Mouse (Mus musculus) heart, postnatal 0 days (tissue): ENCODE measurements around the gene Pfdn4. TPM values are rescaled to one million over a fixed set of nuclear protein-coding genes. Genes with fewer than 3 reads are reported as not detected.

Experiments used
- ATAC-seq: fragments of 200-750 bp; cut with Nextera tagmentation; 2 replicates; pipeline ENCODE4 v1.8.0; 2017; ENCODE audit warnings: low read depth, moderate number of reproducible peaks, moderate library complexity; ENCODE audit not compliant: insufficient read depth
- DNase-seq: peaks from one replicate; pipeline ENCODE4 v3.0.0-alpha.2; 2016; ENCODE audit warnings: low spot score
- H3K27ac ChIP-seq: fragments of 300-500 bp; sonication (generic); 2 replicates; pipeline ENCODE4 v1.5.1; 2014; ENCODE audit warnings: low read depth, mild to moderate bottlenecking
- H3K27me3 ChIP-seq: fragments of 300-500 bp; sonication (generic); 2 replicates; pipeline ENCODE4 v1.6.1; 2014; ENCODE audit warnings: low read length, mixed read lengths; ENCODE audit not compliant: control insufficient read depth, insufficient read depth
- H3K36me3 ChIP-seq: fragments of 300-500 bp; sonication (generic); replicated peaks from 2 replicates; pipeline ENCODE4 v1.6.1; 2014; ENCODE audit warnings: low read length, mixed read lengths; ENCODE audit not compliant: control insufficient read depth, insufficient read depth
- H3K4me1 ChIP-seq: fragments of 300-500 bp; sonication (generic); 2 replicates; pipeline ENCODE4 v1.6.1; 2014; ENCODE audit warnings: antibody characterized with exemption; ENCODE audit not compliant: control insufficient read depth, insufficient read depth
- H3K4me2 ChIP-seq: fragments of 300-500 bp; sonication (generic); 2 replicates; pipeline ENCODE4 v1.6.1; 2014; ENCODE audit warnings: low read depth, mild to moderate bottlenecking, low read length, moderate library complexity
- H3K4me3 ChIP-seq: fragments of 300-500 bp; sonication (generic); 2 replicates; pipeline ENCODE4 v1.5.1; 2014; ENCODE audit warnings: low read depth, low read length
- H3K9ac ChIP-seq: fragments of 300-500 bp; sonication (generic); replicated peaks from 2 replicates; pipeline ENCODE4 v1.6.1; 2014; ENCODE audit warnings: low read depth, low read length, mixed read lengths
- H3K9me3 ChIP-seq: fragments of 300-500 bp; sonication (generic); replicated peaks from 2 replicates; pipeline ENCODE4 v1.6.1; 2016; ENCODE audit warnings: low read length; ENCODE audit not compliant: control insufficient read depth
- CTCF ChIP-seq: IDR thresholded peaks from 2 replicates; pipeline ENCODE4 v1.5.1; 2016; ENCODE audit warnings: antibody characterized with exemption, control low read depth, low read depth
- EP300 ChIP-seq: IDR thresholded peaks from 2 replicates; pipeline ENCODE4 v1.6.1; 2016; ENCODE audit warnings: antibody characterized with exemption, low read depth
- WGBS: fragments of 180-500 bp; shearing (Covaris S2); extraction: QIAGEN DNeasy Blood & Tissue Kit; methylation state at CpG from one replicate; pipeline ENCODE4 v1.1.7; 2014; 5-methylcytosine and 5-hydroxymethylcytosine counted together
- polyA plus RNA-seq: library from polyadenylated mRNA; unstranded; fragments of >200 nt; fragmentation: Nextera tagmentation; extraction: Ambion mirVana; gene quantifications from 2 replicates; pipeline ENCODE4 v1.2.1, GENCODE M21; 2015
- total RNA-seq: library from RNA; depleted of rRNA; stranded (reverse); fragments of >200 nt; gene quantifications from 2 replicates; pipeline ENCODE4 v1.2.3, GENCODE M21; 2014; ENCODE audit warnings: low replicate concordance

The Pfdn4 gene
- total and polyA plus RNA-seq, 2 experiments from 2014 or later: 11.4 to 42.1 TPM

GRCm38 (mm10) chr2:170534116-170534802, 38.0 kb downstream of the Pfdn4 start:
- Histone ChIP-seq H3K36me3 (no peaks in the 10 kb centered on the region), H3K4me1 (no peaks in the 10 kb centered on the region), H3K4me3 (no peak overlapping the region), H3K9me3 (no peaks in the 10 kb centered on the region), H3K27ac (no peak overlapping the region), H3K27me3 (no peaks in the 10 kb centered on the region), H3K4me2 (no peak overlapping the region), H3K9ac (no peak overlapping the region)
- DNase-seq (no peak), ATAC-seq (no peak)
- WGBS: 50% methylated on average over 9 of the region's 12 CpGs
- TF ChIP-seq CTCF (no peak), EP300 (no peak)

- DNase-seq (no peak), ATAC-seq (no peak)
- 88% methylated on average over 11 of the region's 11 CpGs for WGBS
- Histone ChIP-seq H3K4me2 (no peak overlapping the region), H3K27me3 (no peaks in the 10 kb centered on the region), H3K9ac (no peak overlapping the region), H3K27ac (no peak overlapping the region), H3K4me1 (no peaks in the 10 kb centered on the region), H3K36me3 (no peaks in the 10 kb centered on the region), H3K4me3 (no peak overlapping the region), H3K9me3 (no peaks in the 10 kb centered on the region)
- no peak for TF ChIP-seq EP300
- TF ChIP-seq CTCF: no peak
Measured at GRCm38 (mm10) chr2:170534803-170535174, 38.6 kb downstream of the Pfdn4 start.

DNA sequence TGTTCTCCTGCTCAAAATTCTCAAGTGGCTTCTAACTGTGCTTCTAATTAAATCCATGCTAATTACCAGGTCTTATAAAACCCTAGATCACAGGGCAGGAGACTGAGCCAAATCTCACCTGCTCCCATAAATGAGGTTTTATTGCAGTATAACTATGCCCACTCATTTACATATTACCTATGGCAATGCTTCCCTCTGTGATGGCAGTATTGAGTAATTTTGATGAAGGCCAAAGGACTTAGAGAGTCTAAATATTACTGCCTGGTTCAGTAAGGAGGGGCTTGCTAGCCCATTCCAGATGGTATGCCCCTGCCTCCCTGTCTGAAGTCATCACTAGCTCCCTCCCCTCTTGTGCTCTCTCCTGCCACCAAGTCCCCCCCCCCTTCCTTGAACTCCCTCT, 39.6 kb downstream of the Pfdn4 start:
- DNase-seq: no peak
- Histone ChIP-seq H3K9ac (no peak overlapping the region), H3K36me3 (no peaks in the 10 kb centered on the region), H3K4me1 (no peaks in the 10 kb centered on the region), H3K4me2 (no peak overlapping the region), H3K27me3 (no peaks in the 10 kb centered on the region), H3K9me3 (no peaks in the 10 kb centered on the region), H3K27ac (no peak overlapping the region), H3K4me3 (no peak overlapping the region)
- TF ChIP-seq EP300: no peak
- TF ChIP-seq CTCF: no peak
- ATAC-seq: no peak

- Histone ChIP-seq H3K4me3 (no peak overlapping the region), H3K27me3 (no peaks in the 10 kb centered on the region), H3K9me3 (no peaks in the 10 kb centered on the region), H3K27ac (no peak overlapping the region), H3K9ac (no peak overlapping the region), H3K36me3 (no peaks in the 10 kb centered on the region), H3K4me2 (no peak overlapping the region), H3K4me1 (no peaks in the 10 kb centered on the region)
- WGBS: 83% methylated on average over 9 of the region's 9 CpGs
- ATAC-seq (no peak), DNase-seq (no peak)
- TF ChIP-seq EP300 (no peak), CTCF (no peak)
Measured at GRCm38 (mm10) chr2:170539211-170539610, 43.0 kb downstream of the Pfdn4 start.

DNA sequence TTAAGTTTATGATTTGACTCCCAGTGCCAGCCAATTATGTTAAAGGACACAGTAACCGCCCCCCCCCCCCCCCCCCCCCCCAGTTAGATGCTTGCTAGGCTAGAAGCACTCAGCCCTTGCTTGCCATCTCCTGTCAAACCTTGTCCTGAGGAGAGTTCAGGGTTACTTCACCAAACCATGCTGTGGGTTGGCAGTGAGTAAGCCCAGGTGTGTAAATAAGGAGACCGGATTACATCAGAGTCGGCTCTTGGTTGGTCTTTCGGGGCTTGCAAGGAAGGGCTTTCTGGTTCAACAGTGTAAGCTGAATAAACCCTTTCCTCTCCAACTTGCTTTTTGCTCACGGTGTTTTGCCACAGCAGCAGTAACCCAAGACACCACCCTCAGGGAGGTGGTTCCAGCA, 47.4 kb downstream of the Pfdn4 start:
- no peaks in the 10 kb centered on the region for H3K9me3 ChIP-seq
- H3K27me3 ChIP-seq: no peaks in the 10 kb centered on the region
- DNase-seq (no peak), ATAC-seq (no peak)
- H3K27ac ChIP-seq: no peak overlapping the region
- H3K9ac ChIP-seq: no peak overlapping the region
- no peak overlapping the region for H3K4me3 ChIP-seq
- TF ChIP-seq CTCF (no peak), EP300 (no peak)
- H3K4me2 ChIP-seq: no peak overlapping the region
- no peaks in the 10 kb centered on the region for H3K36me3 ChIP-seq
- WGBS: 76% methylated on average over 5 of the region's 5 CpGs
- H3K4me1 ChIP-seq: peaks cover 9% of the 10 kb centered on the region; the same call in 1 of the 2 replicates

- H3K4me2 ChIP-seq: no peak overlapping the region
- no peaks in the 10 kb centered on the region for H3K36me3 ChIP-seq
- H3K9me3 ChIP-seq: no peaks in the 10 kb centered on the region
- WGBS: 72% methylated on average over 3 of the region's 3 CpGs
- no peak overlapping the region for H3K9ac ChIP-seq
- no peaks in the 10 kb centered on the region for H3K27me3 ChIP-seq
- ATAC-seq (no peak; the same call in 1 of the 2 replicates), DNase-seq (no peak)
- TF ChIP-seq CTCF (no peak), EP300 (no peak)
- H3K27ac ChIP-seq: no peak overlapping the region
- H3K4me3 ChIP-seq: no peak overlapping the region
- peaks cover 9% of the 10 kb centered on the region; the same call in 1 of the 2 replicates for H3K4me1 ChIP-seq
Measured at GRCm38 (mm10) chr2:170544159-170544558, 47.9 kb downstream of the Pfdn4 start.
